Mouse (Mus musculus): ENCODE results near the gene Vstm4.

DNA sequence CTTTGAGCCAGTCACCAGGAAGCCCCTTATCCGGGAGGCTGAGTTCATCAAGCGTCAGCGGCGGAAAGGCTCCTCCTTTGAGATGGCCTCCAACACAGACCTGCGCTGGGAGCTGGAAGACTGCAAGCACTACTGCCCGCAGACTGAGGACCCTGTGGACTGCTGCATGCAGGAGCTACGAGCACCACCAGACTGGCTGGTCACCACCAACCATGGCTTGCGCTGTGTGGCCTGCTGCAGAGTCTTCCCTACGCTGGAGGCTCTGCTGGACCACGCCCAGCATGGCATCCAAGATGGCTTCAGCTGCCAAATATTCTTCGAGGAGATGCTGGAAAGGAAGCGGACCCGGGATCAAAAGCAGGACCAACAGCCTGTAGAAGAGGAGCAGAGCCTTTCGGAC lies 21.0 kb upstream of the Vstm4 start:
- TF ChIP-seq NANOG (IDR thresholded peaks at IDR 0.05; ENCODE audit: borderline replicate concordance, low read length) (no peak), CTCF (conservative IDR thresholded peaks at IDR 0.05; ENCODE audit: low read length) (no peak), POU5F1 (IDR thresholded peaks at IDR 0.05; ENCODE audit: borderline replicate concordance, low read length) (no peak)
